Mouse (Mus musculus): ENCODE results near the gene Epn2. TPM values are rescaled to one million over a fixed set of nuclear protein-coding genes. Genes with fewer than 3 reads are reported as not detected.

Gene Epn2
- polyA plus RNA-seq (2017; shearing (Covaris generic)), result under 1 TPM; 0.33 to 0.40 TPM

- peak; percentile 19 for ATAC-seq
These were observed at the start of gene Epn2 for GRCm38 (mm10) chr11:61578983-61579877. Epn2 (minus strand) TSS chr11:61579687.

- ATAC-seq, result no peak
These were observed 47.0 kb upstream of the Epn2 start for GRCm38 (mm10) chr11:61626509-61626908.

DNA sequence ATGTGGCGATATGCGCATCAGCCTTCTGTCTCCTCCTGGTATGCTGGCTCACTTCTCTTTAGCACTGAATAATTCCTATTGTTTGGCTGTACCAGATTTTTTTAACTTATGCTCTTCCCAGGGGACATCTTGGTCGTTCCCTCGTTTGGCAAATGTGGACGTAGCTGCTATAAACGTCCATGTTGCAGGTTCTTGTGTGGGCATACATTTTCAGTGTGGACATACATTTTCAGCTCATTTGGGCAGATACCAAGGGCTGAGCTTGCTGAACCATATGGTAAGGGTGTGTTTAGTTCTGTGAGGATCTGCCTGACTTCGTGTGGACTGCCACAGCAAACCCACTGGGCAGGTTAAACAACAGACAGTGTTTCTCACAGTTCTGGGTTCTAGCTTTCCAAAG lies 45.6 kb upstream of the Epn2 start:
- ATAC-seq, result no peak

DNA sequence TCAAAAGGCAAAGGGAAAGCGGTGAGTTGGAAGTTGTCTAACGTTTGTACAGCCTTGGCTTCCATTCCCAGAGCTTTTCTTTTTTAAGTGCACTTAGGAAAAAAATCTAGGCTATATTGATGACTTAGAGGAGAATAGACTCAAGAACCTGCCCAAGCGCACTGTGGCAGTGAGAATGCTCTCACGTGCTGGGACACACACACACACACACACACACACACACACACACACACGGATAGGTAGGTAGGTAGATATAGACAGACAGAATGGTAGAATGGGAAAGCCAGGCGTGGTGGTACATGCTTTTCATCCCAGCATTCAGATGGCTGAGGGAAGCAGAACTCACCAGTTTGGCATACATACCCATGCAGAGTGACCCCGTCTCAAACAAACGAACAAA lies 41.3 kb upstream of the Epn2 start:
- ATAC-seq, result no peak

DNA sequence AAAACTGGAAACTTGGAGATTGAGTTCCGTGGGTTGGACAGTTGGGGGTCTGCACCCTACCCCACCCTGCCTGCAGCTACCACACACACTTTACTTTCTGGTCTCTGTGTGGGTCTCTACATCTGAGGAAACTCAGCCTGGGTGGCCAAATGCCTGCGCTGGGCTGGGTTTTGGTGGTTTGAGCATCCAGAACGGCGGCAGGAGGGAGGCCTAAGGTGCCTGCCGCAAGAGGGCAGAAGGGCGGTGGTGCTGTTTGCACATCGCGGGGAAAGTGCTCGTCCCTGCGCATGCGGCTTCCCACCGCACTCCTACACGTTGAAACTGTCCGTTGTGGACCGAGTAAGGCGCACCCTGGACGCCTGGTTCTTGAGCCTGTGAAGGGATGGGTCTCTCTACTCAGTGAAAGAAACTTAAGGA lies 40.8 kb upstream of the Epn2 start:
- no peak for ATAC-seq

GRCm38 (mm10) chr11:61619791-61620241 lies 40.3 kb upstream of the Epn2 start:
- no peak for ATAC-seq

DNA sequence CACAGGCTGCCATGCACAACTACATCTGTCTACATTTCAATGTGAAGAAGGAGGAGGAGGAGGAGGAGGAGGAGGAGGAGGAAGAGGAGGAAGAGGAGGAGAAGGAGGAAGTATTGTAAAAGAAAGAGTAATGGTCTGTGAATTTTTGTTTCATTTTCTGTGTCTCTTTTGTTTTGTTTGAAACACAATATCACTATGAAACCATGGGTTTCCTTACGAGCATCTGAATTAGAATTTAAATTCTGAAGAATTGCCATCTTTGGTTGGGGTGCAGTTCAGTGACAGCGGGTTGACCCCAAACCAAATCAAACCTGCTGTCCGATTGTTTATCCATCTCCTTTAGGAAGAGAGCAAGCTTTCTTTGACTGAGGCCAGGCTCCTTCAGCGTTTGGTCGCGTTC lies 39.9 kb upstream of the Epn2 start:
- no peak for ATAC-seq

- ATAC-seq, result no peak
These were observed 39.1 kb upstream of the Epn2 start for GRCm38 (mm10) chr11:61618571-61618970.

DNA sequence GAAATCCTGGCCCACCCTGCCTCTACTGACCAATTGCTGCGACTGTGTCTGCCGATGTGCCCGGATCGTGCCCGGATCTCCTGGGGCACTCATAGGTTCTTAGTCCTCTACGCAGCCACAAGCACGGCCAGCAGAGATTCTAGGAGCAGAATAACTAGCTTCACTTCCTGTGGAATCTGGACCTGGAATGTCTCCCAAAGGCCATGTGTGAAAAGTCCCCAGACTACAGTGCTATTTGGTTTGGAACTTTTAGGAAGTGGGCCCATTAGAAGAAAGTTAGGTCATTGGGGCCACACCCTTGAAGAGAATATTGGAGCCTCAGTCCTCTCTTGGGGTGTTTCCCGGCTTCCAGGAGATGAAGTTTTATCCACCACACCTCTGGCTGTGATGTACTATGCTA lies 38.6 kb upstream of the Epn2 start:
- ATAC-seq, result no peak

GRCm38 (mm10) chr11:61617293-61617975 lies 37.9 kb upstream of the Epn2 start:
- ATAC-seq, result no peak

DNA sequence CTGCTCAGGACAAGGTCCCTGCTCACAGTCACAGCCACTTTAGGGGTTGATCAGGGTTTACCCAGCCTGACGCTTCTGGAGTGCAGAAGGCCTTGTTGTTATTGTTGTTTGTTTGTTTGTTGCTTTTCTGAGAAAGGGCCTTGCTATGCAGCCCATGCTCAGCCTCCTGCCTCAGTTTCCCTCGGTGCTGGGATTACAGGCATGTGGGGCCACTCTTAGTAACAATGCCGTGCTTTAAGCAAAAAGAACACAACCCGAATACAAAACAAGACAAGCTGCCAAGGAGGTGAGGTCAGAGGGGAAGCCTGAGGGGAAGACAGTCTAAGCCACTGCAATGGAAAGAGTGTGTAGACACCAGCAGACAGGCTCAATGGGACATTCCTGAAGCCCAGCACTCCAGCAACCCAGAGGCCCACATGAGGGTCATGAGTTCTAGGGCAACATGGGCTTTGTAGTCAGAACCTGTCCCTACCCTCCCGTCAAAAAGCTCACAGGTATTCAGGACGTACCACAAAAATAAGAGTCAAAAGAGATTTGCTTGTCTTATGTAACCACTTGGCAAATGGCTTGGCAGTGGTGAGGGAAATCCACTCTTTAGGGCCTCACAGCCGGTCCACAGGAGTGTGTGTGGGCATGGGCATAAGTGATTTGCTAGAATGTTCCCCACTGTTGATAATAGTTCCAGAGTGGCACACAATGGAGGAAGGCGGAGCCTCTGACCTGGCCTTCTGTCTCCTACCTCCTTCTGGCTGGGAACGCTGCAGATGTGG lies 37.2 kb upstream of the Epn2 start:
- ATAC-seq, result no peak

- ATAC-seq, result no peak
These were observed 36.4 kb upstream of the Epn2 start for GRCm38 (mm10) chr11:61615686-61616522.

DNA sequence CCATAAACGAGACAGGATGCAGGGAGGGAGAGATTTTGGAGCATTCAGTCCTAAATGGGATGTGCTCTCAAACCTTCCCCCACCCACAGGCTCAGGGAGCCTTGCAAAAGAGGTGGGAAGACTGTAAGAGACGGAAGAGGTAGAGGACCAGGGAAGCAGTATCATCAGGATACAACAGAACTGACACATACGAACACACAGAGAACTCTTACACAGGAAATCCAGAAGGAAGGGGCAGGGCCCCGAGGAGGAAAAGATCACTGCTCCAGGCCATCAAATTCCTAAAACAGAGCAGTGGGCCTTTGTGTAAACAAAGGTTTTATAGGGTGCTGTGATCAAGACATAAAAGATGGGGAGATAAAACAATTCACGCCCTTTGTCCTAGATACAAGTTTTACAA lies 34.9 kb upstream of the Epn2 start:
- ATAC-seq, result no peak

DNA sequence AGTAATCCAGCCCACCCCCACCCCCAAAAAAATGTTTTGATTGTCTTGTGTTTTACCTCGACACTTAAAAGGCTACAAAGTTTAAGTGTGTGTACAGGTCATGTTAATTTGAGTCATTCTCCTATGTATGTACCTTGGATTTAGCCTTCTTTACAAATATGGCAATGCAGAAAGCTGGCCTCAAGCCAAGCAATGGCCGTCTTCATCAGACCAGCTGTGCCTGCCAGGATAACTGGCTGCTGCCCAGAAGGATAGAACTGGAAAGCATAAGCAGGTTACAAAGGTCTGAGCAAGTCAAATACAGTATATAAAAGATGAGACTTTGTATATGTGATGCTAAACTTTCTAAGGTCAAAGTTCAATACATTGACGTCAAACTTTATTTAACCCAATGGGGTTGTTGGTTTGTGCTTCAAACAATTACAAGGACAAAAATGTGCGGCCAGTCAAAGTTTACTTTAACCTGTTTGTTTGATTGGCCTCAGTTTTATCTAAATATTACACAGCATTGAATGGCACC lies 32.7 kb upstream of the Epn2 start:
- no peak for ATAC-seq

DNA sequence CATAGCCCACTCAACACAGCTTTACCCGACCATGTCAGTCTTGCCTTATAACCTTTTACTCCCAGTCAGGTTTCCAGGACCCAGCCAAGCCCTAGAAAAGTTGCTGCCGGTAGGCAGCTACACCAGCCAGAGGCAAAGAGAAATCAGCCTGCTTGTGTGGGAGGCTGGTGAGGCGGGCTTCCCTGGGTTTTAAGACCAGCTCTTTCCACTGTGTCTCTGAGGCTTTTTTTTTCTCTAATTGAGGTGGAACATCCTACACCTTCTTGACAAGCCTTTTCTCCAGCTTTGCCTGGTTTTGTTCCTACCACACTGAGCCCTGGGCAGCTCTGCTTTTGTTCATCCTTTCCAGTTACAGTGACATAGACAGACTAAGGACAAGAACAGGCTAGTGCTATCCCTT lies 31.7 kb upstream of the Epn2 start:
- no peak for ATAC-seq

DNA sequence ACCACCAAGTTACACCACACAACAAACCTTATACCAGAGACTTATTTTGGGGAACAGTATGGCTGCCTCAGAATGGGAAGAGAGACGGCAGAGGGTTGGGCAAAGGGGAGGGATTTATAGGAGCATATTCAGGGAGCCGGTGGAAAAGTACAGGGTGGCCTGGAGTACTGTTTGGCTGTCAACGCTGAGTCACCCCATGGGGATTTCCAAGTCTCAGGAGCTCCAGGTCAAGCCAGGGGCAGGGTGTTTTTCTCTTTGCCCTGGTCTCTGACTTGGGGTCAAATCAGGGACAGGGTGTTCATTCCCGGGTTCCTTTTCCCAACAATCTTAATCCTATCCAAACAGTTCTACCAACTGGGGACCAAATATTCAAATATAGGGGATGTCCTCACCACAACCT lies 28.6 kb upstream of the Epn2 start:
- ATAC-seq, result no peak

DNA sequence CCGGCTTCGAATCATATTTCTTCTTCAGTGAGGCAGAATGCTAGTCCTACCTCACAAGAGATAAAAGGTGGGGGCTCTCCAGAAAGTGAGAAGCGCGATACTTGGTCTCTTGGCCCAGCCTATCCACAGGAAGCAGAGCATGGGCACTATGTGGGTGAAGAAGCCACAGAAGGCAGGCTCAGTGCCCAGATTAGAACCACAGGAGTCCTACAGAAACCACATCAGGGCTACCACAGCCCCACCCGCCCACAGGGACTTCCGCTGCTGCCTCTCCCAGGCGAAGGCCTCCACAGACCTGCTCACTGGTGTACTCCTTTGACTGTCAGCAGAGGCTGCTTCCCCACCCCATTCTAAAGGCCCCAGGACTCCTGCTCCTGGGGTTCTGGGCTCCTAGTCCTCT lies 23.2 kb upstream of the Epn2 start:
- ATAC-seq, result peak; percentile 96

- no peak for ATAC-seq
These were observed 22.0 kb upstream of the Epn2 start for GRCm38 (mm10) chr11:61601465-61601864.

DNA sequence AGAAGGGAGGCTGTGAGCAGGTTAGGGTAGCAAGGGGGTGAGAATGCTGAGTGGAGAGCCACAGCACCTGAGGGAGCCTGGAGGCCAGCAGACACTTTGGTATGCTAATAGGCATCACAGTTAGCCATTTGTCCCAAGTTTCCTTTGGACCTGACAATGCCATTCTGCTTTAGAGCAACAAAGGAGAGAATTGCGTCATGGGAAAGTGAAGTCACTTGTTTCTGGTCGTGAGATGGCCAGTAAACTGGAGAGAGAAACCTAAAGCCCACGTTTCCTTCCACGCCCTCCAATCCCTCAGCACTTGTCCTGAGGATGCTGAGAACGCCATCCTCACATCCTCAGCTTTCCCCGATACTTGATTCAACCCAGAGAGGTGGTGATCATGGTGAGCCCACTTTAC lies 18.9 kb upstream of the Epn2 start:
- no peak for ATAC-seq

DNA sequence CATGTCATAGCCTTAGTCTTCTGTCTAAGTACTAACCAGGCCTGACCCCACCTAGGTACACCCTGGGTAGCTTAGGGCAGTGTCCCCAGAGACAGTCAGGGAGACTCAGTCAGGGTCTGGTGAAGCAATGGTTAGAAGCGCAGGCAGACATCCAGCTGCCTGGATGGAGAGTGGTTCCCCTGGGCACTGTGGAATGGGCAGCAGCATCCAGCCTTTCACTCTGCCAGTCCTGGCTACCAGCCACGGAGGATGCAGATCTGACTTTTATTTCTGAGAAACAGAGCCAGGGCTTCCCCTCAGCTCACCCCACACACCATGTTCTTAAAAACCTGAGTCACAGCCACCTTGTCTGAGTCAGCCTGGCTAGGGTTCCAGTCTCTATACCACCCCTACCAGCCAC lies 18.0 kb upstream of the Epn2 start:
- ATAC-seq, result no peak

DNA sequence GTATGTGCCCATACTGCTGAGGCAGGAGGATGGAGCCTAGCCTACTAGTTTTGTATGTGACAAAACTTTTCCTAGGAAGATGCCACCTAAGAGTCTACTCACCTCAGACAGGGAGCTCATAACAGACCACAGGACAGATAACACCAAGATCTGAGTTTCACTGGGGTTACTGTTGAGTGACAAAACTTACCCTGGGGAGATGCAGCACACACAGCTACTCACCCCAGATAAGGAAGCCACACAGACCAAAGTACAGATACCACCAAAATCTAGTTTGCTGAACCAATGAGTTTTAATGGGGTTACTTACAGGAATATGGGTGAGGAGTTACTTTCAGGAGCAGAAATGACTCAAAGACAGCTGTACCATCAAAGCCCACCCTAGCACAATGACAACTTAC lies 13.6 kb upstream of the Epn2 start:
- no peak for ATAC-seq

DNA sequence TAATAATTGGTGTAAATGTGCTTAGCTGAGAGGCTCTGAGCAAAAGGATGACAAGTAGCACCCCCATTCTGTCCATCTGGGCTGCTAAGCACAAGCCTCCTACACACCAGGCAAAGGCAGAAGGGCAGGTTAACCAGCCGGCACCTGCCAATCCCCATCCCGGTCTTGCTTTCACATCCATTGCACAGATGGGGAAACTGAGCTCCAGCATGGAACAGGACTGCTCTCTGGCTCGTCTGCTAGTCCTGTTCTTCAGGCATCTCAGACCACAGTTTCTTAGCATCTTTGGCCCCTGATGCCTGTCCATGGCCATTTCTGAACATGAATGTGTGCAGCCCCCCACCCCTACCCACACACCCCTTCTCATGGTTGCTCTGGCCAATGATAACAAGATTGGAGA lies 12.6 kb upstream of the Epn2 start:
- ATAC-seq, result no peak
